Mouse (Mus musculus) layer of hippocampus, adult 18-20 months (tissue): ENCODE data around the gene Kif20b. TPM values are rescaled to one million over a fixed set of nuclear protein-coding genes. Genes with fewer than 3 reads are reported as not detected.
A peak's percentile ranks its signal among the peaks of the same experiment; 100 is the strongest.

Experiments used
- DNase-seq, 2 experiments: peaks; one replicate each; pipeline ENCODE4 v3.0.0; 2022; ENCODE audit warnings: low spot score in 2 of 2
- microRNA-seq, 2 experiments: library from miRNA; unstranded; fragments of <30 nt; microRNA quantifications; one replicate each; pipeline ENCODE4 v1.2.0; 2021
- total RNA-seq, 2 experiments: library from RNA; stranded (reverse); gene quantifications; 2 replicates each; pipeline ENCODE4 v1.2.3; 2021

The Kif20b gene
- total RNA-seq, 2 experiments from 2014 or later = 0.59 to 1.3 TPM

DNA sequence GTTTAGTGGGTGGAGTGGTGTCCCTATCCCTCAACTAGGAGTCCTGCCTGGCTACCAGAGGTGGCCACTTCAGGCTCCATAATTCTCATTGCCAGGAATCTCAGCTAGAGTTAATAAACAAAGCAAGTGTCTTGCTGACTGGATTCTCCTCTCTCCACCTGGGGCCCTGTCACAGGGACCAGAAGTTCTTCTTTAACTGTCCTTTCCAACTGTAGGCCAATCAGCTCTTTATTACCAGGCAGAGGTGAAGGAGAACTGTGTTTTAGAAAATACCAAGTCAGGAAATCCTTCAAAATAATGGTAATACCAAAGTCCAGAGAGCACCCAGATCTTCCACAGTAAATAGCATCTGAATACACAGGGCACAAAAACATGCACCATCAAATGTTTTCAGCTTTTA is 9.8 kb upstream of the Kif20b start:
- no peak for DNase-seq

DNA sequence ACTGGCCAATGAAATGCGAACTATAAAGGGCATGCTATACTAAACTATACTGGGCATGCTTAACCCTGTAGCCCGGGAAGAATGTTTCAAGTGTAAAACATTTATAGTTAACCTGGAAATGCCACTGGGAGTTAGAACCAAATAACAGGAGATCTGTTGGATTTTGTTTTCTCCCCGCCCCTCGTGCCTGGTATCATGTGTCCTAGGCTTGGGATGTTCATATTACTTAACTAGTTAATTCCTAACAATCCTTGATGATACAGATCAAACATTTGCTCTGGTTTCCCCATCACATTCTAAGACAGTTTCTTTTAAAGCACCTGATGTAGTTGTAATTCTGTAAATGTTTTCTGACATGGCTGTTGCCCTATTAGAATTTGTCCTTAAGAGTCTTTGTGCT is 2.1 kb upstream of the Kif20b start:
- no peak for DNase-seq

DNA sequence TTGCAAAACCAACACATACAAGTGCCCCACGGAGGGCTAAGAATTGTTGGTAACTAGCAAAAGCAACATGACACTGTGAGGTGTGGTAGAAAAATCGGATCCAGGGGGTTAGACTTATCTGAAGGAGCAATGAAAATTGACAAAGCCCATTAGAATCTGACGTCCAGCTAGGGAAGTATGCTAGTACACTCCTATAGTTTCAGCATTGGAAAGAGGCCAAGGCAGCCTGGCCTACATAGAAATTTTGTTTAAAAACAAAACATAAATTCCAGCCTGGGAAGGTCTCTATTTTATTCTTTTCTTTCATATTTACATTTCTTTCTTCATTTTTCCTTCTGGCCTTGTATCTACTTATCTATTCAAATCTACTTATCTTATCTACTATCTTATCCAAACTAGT is 1.6 kb upstream of the Kif20b start:
- DNase-seq = no peak

DNA sequence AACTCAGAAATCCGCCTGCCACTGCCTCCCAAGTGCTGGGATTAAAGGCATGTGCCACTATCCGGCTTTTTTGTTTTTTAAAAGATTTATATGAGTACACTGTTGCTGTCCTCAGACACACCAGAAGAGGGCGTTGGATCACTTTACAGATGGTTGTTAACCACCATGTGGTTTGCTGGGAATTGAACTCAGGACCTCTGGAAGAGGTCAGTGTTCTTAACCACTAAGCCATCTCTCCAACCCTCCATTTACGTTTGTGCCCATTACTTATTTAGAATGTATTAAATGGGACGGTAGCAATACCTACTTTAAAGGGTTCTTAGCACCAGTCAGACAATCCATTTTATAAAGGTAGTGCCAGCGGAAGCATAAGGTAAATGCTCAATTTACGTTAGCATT is 909 bp upstream of the Kif20b start:
- peak in 1 of 2 experiments; percentile 6 for DNase-seq

DNA sequence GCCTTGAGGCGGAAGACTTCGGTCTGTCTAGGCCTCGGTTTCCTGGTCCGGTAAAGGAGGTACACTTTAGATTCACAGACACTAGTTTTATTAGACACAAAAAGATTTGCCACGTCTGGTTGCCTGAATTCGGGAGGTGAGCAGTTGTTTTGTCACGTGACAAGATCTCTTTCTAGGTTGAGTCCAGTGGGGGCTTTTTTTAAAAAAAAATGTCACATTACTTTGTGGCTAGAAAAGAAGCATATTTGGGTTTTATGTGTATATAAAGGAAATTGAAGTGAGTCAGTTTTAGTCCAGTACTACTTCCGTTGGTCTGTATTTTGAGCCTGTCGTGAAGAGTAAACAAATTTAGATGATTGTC is 422 bp downstream of the Kif20b start:
- DNase-seq = no peak

DNA sequence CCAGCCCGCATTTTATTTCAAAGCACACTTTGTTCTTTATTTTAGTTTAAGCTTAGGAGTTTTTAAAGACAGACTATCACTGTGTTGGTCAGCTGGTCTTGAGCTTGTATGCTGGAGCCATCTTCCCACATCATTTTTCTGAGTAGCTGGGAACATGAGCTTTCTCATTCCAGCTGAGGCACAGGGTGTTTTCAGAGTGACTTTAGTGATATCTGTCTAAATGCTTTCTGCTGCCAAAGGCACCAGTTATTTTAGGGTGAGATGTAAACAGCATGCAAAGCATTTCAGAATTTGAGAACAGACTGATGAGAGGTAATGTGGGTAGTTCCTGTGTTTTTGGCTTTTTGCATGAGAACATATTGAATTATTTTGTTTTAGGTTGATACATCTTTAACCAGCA is 25.0 kb downstream of the Kif20b start:
- no peak for DNase-seq

DNA sequence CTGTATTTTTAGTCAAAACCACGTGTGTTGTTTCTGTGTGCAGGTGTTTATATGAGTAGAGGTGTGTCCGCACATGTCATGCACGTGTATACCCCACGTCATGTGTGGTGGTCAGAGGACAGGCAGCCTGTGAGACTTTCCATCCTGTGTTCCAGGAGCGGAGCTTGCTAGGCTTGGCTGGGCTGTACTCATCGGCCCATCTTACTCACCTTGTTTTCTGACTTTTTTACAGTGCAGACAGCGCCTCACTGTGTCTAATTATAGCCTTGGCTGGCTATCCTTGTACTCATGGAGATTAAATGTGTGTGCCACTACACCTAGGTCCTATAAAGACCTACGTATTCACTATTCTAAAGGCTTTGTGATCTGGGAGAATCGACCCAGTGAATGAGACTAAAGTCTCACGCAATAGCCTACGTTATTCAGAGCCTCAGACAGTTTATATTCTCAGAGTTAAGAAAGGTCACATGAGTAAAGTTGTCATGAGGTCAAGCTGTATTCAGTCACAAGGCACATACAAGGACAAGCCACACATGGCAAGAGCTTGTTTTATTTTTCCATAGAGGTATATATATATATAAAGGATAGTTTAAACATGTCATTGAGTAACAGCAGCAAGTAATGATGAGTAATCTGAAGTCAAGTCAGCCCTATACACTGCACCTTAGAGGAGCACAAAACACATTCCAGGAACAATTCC is 31.8 kb downstream of the Kif20b start:
- no peak for DNase-seq

DNA sequence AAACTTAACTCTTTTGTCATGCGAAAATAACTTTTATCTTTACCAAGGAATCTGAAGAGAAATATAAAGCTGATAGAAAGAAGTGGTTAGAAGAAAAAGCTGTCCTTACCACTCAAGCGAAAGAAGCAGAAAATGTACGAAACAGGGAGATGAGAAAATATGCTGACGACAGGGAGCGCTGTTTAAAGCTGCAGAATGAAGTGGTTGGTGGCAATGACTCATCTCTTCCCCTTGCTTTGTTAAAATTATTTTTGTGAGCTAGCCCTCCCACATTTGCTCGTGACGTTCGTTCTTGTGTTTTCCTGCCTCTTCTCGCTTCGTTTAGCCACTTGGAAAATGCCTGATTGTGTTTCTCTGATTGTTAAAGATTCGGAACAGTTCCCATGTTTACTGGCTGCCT is 37.2 kb downstream of the Kif20b start:
- DNase-seq = peak; percentile 39 to 64

DNA sequence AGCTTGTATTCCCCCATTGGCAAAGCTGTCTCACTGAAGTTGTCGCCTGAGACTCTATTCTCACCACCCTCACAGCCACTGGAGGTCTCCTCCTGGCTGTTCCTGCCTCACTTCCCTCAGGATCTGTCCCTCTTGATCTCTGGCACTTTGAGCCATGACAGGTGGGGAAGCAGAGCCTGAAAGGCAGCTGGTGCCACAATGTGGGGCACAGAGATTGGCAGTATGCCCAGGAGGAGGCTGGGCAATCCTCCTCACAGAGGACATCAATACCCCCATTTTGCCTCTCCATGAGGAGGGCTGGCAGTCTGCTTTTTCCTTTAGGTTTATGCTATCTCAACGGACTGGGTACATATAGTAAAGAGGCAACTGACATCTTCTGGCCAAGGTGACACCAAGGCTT is 62.6 kb downstream of the Kif20b start:
- no peak for DNase-seq

DNA sequence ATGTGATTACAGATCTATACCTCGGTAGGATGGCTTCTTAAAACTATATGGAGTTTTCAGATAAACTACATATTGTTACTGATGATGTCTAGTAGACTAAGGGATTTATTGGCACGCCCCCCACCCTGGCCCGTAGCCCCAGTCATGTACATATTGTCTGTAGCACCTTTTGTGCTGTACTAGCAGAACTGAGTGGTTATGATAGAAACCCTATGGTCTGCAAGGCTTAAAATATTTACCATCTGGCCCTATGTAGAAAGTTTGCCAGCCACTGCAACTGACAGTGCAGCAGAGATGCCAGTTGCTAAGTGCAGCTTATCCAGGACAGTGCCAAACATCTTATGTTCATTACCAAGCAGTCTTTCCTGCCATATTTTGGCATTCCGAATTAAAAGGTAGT is 68.3 kb downstream of the Kif20b start:
- peak in 1 of 2 experiments; percentile 53 for DNase-seq

DNA sequence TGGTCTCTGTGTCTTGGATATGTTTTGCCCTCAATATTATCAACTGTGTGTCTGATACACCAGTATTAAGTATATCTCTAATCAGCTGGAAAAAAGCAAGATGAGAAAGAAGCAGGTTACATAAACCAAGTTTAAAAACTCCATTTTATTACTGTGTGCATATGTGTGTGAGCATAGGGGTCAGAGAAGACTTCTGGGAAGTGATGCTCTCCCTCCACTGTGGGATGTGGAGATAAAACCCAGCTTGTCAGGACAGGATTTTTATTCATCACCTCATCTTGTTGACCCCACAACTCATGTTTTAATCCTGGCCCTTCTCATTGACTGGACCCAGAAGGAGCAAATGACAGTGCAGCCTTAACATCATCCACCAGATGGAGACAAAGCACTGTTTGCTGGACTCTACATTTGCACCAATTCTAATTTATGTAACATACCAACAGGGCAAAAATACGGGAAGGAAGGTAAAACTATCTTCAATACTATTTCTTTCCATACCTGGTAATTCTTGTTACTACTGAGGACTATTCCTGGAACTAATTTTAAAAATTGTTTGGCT is 70.9 kb downstream of the Kif20b start:
- peak; percentile 39 to 89 for DNase-seq

DNA sequence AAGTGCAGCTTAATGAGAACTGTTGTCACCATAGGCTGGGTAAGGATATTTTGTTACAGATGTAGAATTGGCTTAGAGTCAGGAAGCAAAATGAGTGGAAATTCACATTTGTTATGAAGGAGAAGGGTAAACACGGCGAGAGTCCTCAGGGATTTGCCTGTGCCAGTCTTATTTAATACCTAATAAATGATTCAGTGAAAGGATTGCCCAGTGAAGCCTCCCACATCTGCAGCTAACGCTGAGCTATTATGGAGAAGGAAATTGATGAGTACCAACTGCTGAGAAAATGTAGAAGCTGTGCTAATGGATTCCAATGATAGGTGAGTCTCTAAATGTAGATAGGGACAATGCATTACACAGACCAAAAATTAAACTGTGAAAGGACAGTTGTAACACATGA is 92.9 kb downstream of the Kif20b start:
- no peak for DNase-seq

DNA sequence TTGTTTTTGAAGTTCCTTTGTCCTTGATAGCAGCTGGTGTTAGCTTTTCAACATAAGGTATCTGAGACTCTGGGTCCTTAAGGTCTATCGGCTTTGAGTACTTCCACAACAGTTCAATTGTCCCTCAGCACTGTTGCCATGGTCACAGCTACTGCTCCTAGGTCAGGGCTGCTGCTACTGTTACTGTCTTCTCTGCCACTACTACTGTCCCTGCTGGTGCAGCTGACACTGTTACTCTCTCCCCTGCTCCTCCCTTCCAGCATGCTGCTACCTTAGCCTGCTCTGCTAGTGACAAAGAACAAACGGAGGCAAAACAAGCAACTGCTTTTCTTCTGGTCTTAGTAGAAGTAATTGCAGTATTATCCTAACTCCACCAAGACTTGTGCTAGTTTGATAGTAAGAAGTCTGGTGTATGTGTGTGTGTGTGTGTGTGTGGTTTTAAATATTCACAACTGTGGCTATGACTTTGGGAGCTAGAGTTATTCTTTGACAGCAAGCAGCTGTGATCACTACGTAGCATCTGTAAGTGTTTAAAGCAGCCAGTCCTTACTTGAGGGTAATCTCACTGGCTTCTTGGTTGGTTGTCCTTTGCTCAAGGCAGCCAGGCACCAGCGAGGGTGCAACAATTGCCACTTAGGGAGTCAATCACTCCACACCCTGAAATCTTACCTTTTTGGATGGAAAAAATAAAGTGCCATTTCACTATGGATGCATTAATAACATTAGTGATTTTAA is 95.5 kb downstream of the Kif20b start:
- no peak for DNase-seq

DNA sequence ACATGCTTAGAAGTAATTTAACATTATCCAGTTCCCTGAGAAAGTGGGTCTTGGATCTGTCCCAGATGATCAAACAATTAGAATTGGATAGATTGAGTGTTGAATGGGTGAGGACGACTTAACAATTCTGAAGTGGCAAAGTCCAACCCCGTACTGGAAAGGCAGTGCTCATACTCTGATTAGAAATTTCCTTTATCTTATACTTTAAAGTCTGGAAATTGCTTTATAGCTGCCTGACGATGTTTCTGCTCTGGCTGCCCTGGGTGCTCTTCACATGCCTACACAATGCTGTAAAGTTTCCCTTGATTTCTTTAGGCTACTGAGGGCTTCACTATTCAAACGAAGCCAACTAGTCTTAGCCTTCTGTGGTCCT is 96.0 kb downstream of the Kif20b start:
- DNase-seq = no peak

Small RNAs within 50 kb of the gene (microRNA-seq; reads per million reads assigned to microRNA genes)
- 0 reads per million in 2 experiments for gene Mir1950

Other genes with a start within 250 kb of the Kif20b start
- gene Slc16a12, start 175.1 kb upstream of the Kif20b start, total RNA-seq = 1 to 10 TPM; 1.1 to 1.6 TPM
- gene Pank1, start 42.9 kb upstream of the Kif20b start, total RNA-seq = 10 to 100 TPM; 19.2 to 19.7 TPM